Mouse (Mus musculus): ENCODE measurements at regions not wholly inside any gene's neighbourhood (a gene's known extent, or its start where the extent isn't known, plus 50 kb on each side); places are given as distances from the start of the nearest gene placed in this dataset.
A peak's percentile ranks its signal among the peaks of the same experiment; 100 is the strongest.

GRCm38 (mm10) chr9:115624721-115625496 lies 284.3 kb upstream of the Gadl1 start:
- Histone ChIP-seq H3K4me3 (ENCODE audit: low read length) (no peak overlapping the region), H3K27ac (ENCODE audit: low read length) (no peak overlapping the region), H3K4me1 (replicated peaks; ENCODE audit: control insufficient read depth, insufficient read depth, low read length) (no peaks in the 10 kb centered on the region), H3K9ac (ENCODE audit: low read length) (no peak overlapping the region), H3K36me3 (ENCODE audit: control insufficient read depth, insufficient read depth, low read length) (no peaks in the 10 kb centered on the region), H3K9me3 (ENCODE audit: control insufficient read depth, low read length) (no peaks in the 10 kb centered on the region), H3K27me3 (ENCODE audit: control insufficient read depth, insufficient read depth, low read depth, low read length) (no peaks in the 10 kb centered on the region), H3K4me2 (ENCODE audit: low read depth, low read length) (no peak overlapping the region)
- no peak for ATAC-seq (ENCODE audit: low read depth)
- 63% methylated on average over 15 of the region's 15 CpGs for WGBS

- Histone ChIP-seq H3K4me3 (ENCODE audit: low read length) (no peak overlapping the region), H3K27ac (ENCODE audit: low read length) (no peak overlapping the region), H3K9me3 (ENCODE audit: control insufficient read depth, low read length) (no peaks in the 10 kb centered on the region), H3K9ac (ENCODE audit: low read length) (no peak overlapping the region), H3K36me3 (ENCODE audit: control insufficient read depth, insufficient read depth, low read length) (no peaks in the 10 kb centered on the region), H3K27me3 (ENCODE audit: control insufficient read depth, insufficient read depth, low read depth, low read length) (no peaks in the 10 kb centered on the region), H3K4me1 (replicated peaks; ENCODE audit: control insufficient read depth, insufficient read depth, low read length) (no peaks in the 10 kb centered on the region), H3K4me2 (ENCODE audit: low read depth, low read length) (no peak overlapping the region)
- WGBS: 60% methylated on average over 3 of the region's 3 CpGs
- ATAC-seq (ENCODE audit: low read depth): no peak
Measured at GRCm38 (mm10) chr9:115627551-115627950, 281.7 kb upstream of the Gadl1 start.

DNA sequence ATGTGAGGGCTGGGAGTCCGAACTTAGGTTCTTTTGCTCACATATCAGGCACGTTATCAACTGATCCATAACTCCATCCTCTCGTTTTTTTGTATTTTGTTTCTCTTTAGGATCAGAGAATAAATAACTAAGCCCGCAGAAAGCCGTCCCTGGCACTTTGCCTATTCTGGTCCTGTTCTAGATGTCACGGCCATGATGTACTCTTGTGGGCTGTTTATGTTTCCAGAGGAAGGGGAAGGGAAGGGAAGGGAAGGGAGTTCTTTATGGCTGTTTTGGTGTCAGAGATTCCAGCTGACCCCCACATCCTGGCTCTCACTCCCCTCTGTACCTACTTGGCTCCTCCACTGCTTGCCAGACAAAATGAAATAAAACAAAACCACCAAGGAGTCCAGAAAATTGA lies 272.1 kb upstream of the Gadl1 start:
- H3K9ac ChIP-seq (ENCODE audit: low read length): no peak overlapping the region
- no peaks in the 10 kb centered on the region for H3K36me3 ChIP-seq (ENCODE audit: control insufficient read depth, insufficient read depth, low read length)
- H3K4me3 ChIP-seq (ENCODE audit: low read length): no peak overlapping the region
- ATAC-seq (ENCODE audit: low read depth): peak; percentile 64; the same call in 1 of the 2 replicates
- H3K9me3 ChIP-seq (ENCODE audit: control insufficient read depth, low read length): 0 out of 2 replicates have a peak, but pooled peaks cover 2% of the 10 kb centered on the region
- 48% methylated on average over 6 of the region's 6 CpGs for WGBS
- no peak overlapping the region for H3K27ac ChIP-seq (ENCODE audit: low read length)
- no peaks in the 10 kb centered on the region for H3K4me1 ChIP-seq (replicated peaks; ENCODE audit: control insufficient read depth, insufficient read depth, low read length)
- H3K4me2 ChIP-seq (ENCODE audit: low read depth, low read length): no peak overlapping the region
- H3K27me3 ChIP-seq (ENCODE audit: control insufficient read depth, insufficient read depth, low read depth, low read length): no peaks in the 10 kb centered on the region

- ATAC-seq (ENCODE audit: low read depth): no peak
- Histone ChIP-seq H3K4me1 (replicated peaks; ENCODE audit: control insufficient read depth, insufficient read depth, low read length) (no peaks in the 10 kb centered on the region), H3K27me3 (ENCODE audit: control insufficient read depth, insufficient read depth, low read depth, low read length) (no peaks in the 10 kb centered on the region), H3K27ac (ENCODE audit: low read length) (no peak overlapping the region), H3K36me3 (ENCODE audit: control insufficient read depth, insufficient read depth, low read length) (no peaks in the 10 kb centered on the region), H3K4me3 (ENCODE audit: low read length) (no peak overlapping the region), H3K9me3 (ENCODE audit: control insufficient read depth, low read length) (0 out of 2 replicates have a peak, but pooled peaks cover 2% of the 10 kb centered on the region), H3K9ac (ENCODE audit: low read length) (no peak overlapping the region), H3K4me2 (ENCODE audit: low read depth, low read length) (no peak overlapping the region)
- 90% methylated on average over 2 of the region's 2 CpGs for WGBS
Measured at GRCm38 (mm10) chr9:115640781-115641180, 268.5 kb upstream of the Gadl1 start.

DNA sequence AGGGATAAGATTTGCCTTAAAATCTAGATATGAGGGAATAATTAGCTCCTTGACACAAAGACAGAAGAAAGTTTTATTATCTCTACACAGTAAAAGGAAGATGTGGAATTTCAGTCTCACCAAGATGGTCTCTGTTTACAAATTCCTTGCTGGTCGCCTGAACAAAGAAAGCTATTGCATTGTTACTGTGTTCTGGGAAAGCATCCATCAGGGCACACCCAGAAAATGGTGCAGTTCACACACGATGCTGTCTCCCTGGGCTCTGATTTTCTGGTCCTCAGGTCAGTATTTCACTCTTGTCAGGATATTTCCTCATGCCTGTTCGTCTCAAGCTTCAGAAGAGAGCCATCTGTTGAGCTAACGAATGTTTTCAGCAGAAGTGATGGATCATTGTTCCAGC lies 267.2 kb upstream of the Gadl1 start:
- Histone ChIP-seq H3K9ac (ENCODE audit: low read length) (no peak overlapping the region), H3K36me3 (ENCODE audit: control insufficient read depth, insufficient read depth, low read length) (no peaks in the 10 kb centered on the region), H3K27ac (ENCODE audit: low read length) (no peak overlapping the region), H3K9me3 (ENCODE audit: control insufficient read depth, low read length) (0 out of 2 replicates have a peak, but pooled peaks cover 2% of the 10 kb centered on the region), H3K4me2 (ENCODE audit: low read depth, low read length) (no peak overlapping the region), H3K4me3 (ENCODE audit: low read length) (no peak overlapping the region), H3K27me3 (ENCODE audit: control insufficient read depth, insufficient read depth, low read depth, low read length) (no peaks in the 10 kb centered on the region), H3K4me1 (replicated peaks; ENCODE audit: control insufficient read depth, insufficient read depth, low read length) (no peaks in the 10 kb centered on the region)
- no peak for ATAC-seq (ENCODE audit: low read depth)
- WGBS: 16% methylated on average over 4 of the region's 4 CpGs

DNA sequence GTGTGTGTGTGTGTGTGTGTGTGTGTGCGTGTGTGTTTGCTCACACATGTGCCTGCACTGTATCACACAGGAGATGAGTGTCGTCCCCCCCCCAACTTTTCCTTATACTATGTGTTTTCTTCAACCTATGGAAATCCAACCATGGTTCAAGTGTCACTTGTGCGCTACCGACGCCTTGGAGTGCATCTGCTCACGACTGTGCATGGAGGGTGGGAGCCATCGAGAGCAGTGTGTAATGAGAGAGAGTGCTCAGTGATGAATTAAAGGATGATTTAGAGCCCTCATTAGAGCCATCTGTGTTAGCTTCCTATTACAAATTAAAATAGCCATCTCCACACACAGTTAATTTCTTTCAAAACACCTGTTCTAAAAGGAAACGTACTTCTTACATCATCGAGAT lies 264.3 kb upstream of the Gadl1 start:
- H3K9me3 ChIP-seq (ENCODE audit: control insufficient read depth, low read length): no peaks in the 10 kb centered on the region
- H3K9ac ChIP-seq (ENCODE audit: low read length): no peak overlapping the region
- no peak overlapping the region for H3K4me3 ChIP-seq (ENCODE audit: low read length)
- H3K4me2 ChIP-seq (ENCODE audit: low read depth, low read length): no peak overlapping the region
- no peaks in the 10 kb centered on the region for H3K36me3 ChIP-seq (ENCODE audit: control insufficient read depth, insufficient read depth, low read length)
- 77% methylated on average over 9 of the region's 9 CpGs for WGBS
- H3K27me3 ChIP-seq (ENCODE audit: control insufficient read depth, insufficient read depth, low read depth, low read length): no peaks in the 10 kb centered on the region
- ATAC-seq (ENCODE audit: low read depth): no peak
- no peaks in the 10 kb centered on the region for H3K4me1 ChIP-seq (replicated peaks; ENCODE audit: control insufficient read depth, insufficient read depth, low read length)
- H3K27ac ChIP-seq (ENCODE audit: low read length): no peak overlapping the region

GRCm38 (mm10) chr9:115646226-115646625 lies 263.0 kb upstream of the Gadl1 start:
- Histone ChIP-seq H3K9ac (ENCODE audit: low read length) (no peak overlapping the region), H3K27me3 (ENCODE audit: control insufficient read depth, insufficient read depth, low read depth, low read length) (no peaks in the 10 kb centered on the region), H3K4me2 (ENCODE audit: low read depth, low read length) (no peak overlapping the region), H3K4me3 (ENCODE audit: low read length) (no peak overlapping the region), H3K4me1 (replicated peaks; ENCODE audit: control insufficient read depth, insufficient read depth, low read length) (no peaks in the 10 kb centered on the region), H3K36me3 (ENCODE audit: control insufficient read depth, insufficient read depth, low read length) (no peaks in the 10 kb centered on the region), H3K27ac (ENCODE audit: low read length) (no peak overlapping the region), H3K9me3 (ENCODE audit: control insufficient read depth, low read length) (no peaks in the 10 kb centered on the region)
- 67% methylated on average over 7 of the region's 7 CpGs for WGBS
- ATAC-seq (ENCODE audit: low read depth): no peak

GRCm38 (mm10) chr9:115651708-115652107 lies 257.5 kb upstream of the Gadl1 start:
- H3K4me1 ChIP-seq (replicated peaks; ENCODE audit: control insufficient read depth, insufficient read depth, low read length): no peaks in the 10 kb centered on the region
- no peak overlapping the region for H3K4me3 ChIP-seq (ENCODE audit: low read length)
- H3K9me3 ChIP-seq (ENCODE audit: control insufficient read depth, low read length): no peaks in the 10 kb centered on the region
- no peaks in the 10 kb centered on the region for H3K36me3 ChIP-seq (ENCODE audit: control insufficient read depth, insufficient read depth, low read length)
- no peak overlapping the region for H3K27ac ChIP-seq (ENCODE audit: low read length)
- no peak overlapping the region for H3K4me2 ChIP-seq (ENCODE audit: low read depth, low read length)
- no peak for ATAC-seq (ENCODE audit: low read depth)
- no peak overlapping the region for H3K9ac ChIP-seq (ENCODE audit: low read length)
- no peaks in the 10 kb centered on the region for H3K27me3 ChIP-seq (ENCODE audit: control insufficient read depth, insufficient read depth, low read depth, low read length)
- WGBS: 85% methylated on average over 2 of the region's 2 CpGs

DNA sequence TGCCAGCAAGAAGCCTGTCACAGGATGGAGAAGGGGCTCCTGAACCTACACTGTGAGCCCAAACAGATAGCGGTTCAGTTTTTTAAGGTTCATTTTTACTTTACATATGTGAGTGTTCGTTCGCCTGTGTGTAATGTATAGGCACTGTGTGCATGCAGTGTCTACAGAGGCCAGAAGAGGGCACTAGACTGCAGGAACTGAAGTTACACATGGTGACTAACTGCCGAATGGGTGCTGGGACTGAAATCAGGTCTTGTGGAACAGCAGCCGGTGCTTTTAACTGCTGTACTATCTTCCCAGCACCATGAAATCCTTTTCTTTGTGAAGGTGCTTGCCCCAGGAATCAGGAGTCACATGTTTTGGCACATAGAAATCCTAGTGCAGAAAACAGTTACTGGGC lies 256.1 kb upstream of the Gadl1 start:
- Histone ChIP-seq H3K36me3 (ENCODE audit: control insufficient read depth, insufficient read depth, low read length) (no peaks in the 10 kb centered on the region), H3K27ac (ENCODE audit: low read length) (no peak overlapping the region), H3K4me3 (ENCODE audit: low read length) (no peak overlapping the region), H3K9ac (ENCODE audit: low read length) (no peak overlapping the region), H3K9me3 (ENCODE audit: control insufficient read depth, low read length) (no peaks in the 10 kb centered on the region), H3K27me3 (ENCODE audit: control insufficient read depth, insufficient read depth, low read depth, low read length) (no peaks in the 10 kb centered on the region), H3K4me1 (replicated peaks; ENCODE audit: control insufficient read depth, insufficient read depth, low read length) (no peaks in the 10 kb centered on the region), H3K4me2 (ENCODE audit: low read depth, low read length) (no peak overlapping the region)
- no peak for ATAC-seq (ENCODE audit: low read depth)
- 92% methylated on average over 5 of the region's 5 CpGs for WGBS
